Mouse (Mus musculus) pancreas, adult 10 weeks (tissue): ENCODE results near the gene Ttc39b. TPM values are rescaled to one million over a fixed set of nuclear protein-coding genes. Genes with fewer than 3 reads are reported as not detected.

Source experiments
- polyA plus RNA-seq: library from polyadenylated mRNA; stranded (reverse); fragments of 350-450 nt; fragmentation: Illumina TruSeq; extraction: RNeasy Lipid Tissue Mini Kit (QIAGEN cat#74804); gene quantifications from one replicate; pipeline ENCODE4 v1.2.3, GENCODE M21; 2015; ENCODE audit warnings: low read depth, low replicate concordance; ENCODE audit not compliant: insufficient read depth

Ttc39b gene
- 2.5 TPM for polyA plus RNA-seq

DNA sequence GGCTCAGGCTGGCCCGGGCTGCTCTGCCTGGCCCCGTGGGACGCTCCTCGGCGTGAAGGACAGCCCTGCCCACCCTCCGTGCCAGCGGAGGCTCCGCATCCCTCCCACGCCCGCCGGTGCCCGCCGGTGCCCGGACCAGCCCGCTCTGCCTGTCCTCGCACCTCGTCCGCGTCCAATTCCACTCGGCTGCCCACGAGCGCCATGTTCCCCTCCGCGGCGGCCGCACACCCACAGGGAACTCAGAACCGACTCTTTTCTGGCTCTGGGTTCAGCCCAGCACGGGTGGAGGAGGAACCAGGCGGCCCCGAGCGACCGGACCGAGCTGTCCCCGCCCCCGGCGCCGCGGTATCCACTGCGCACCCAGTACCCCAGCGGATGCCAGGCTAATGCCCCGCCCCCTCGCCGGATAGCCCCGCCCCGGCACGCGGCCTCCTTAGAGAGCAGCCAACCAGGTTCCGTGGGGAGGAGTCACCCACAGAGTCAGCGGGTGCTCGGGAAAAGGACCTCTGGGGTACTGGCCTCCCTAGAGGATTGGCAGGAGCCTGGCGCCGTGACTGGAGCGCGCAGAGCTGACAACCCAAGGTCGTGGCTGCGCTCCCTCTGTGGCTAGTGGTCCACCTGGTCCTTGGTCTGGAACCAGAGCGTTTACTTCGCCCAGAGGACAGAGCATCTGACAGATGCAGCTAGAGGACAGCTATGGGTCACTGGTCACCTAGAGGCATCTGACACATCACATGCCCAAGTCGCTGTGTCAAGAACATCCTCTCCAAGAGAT lies at the start of gene Ttc39b:
Gene Ttc39b, minus strand, starts transcription at position 346 of the 775 bp plus-strand sequence.

Other genes starting within 250 kb of the Ttc39b start
- gene Snapc3, start 93.5 kb upstream of the Ttc39b start, polyA plus RNA-seq: 5.1 TPM
- gene Psip1, start 162.2 kb upstream of the Ttc39b start, polyA plus RNA-seq: 11.6 TPM
- gene Ccdc171, start 201.3 kb upstream of the Ttc39b start, polyA plus RNA-seq: 1.5 TPM